Mouse (Mus musculus): ENCODE measurements around the gene Ccnd3.

DNA sequence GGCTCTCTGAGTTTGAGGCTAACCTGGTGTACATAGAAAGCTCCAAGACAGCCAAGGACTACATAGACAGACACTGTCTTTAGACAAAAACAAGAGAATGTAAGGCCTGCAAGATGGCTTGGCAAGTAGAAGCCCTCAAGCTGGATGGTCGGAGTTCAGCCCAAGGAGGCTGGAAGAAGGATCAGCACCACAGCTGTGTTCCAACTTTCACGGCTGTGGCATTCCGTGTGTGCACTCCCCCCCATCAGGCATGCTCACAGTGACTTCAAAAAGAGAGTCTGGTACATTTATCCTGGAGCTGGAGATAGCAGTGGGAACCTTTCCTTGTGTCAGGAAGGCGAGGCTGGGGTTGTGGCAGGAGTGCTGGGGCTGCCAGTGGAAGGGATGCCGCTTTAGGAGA lies 121.2 kb downstream of the Ccnd3 start:
- TF ChIP-seq NRF1 (IDR thresholded peaks at IDR 0.05; ENCODE audit: insufficient read depth, low read depth, low read length, poor library complexity, severe bottlenecking) (no peak), MAFK (IDR thresholded peaks at IDR 0.05; ENCODE audit: borderline replicate concordance, low read depth, low read length) (no peak), POLR2A (IDR thresholded peaks at IDR 0.05; ENCODE audit: control insufficient read depth in 1 of 2, insufficient read depth in 1 of 2, low read depth in 1 of 2, low read length in 2 of 2, poor library complexity in 1 of 2) (no peak), BHLHE40 (IDR thresholded peaks at IDR 0.05; ENCODE audit: borderline replicate concordance, low read depth, low read length) (no peak)

Data from MEL (cell line).